Mouse (Mus musculus) heart, postnatal 10 days (tissue): Measurements from ENCODE around the gene Rsph4a. TPM values are rescaled to one million over a fixed set of nuclear protein-coding genes. Genes with fewer than 3 reads are reported as not detected.
A peak's percentile ranks its signal among the peaks of the same experiment; 100 is the strongest.
"Not testable (repeated sequence)": the region's sequence is repeated elsewhere in the genome, so short reads cannot be mapped to it uniquely, and the experiment has no call there.

Experiments used
- DNase-seq, 2 experiments: peaks; one replicate each; pipeline ENCODE4 v3.0.0; 2021
- intact Hi-C: fragments of 180-260 bp; cut with DNase I; formaldehyde crosslinking; loops from one replicate; pipeline ENCODE4 v1.15.1; 2025
- total RNA-seq, 2 experiments: library from RNA; stranded (reverse); gene quantifications; 2 replicates each; pipeline ENCODE4 v1.2.3; 2021

Gene Rsph4a
- not detected for total RNA-seq

- intact Hi-C loops = no loop called here
- peak; percentile 13 to 23 for DNase-seq
Measured at GRCm38 (mm10) chr10:33904530-33905481, at the start of gene Rsph4a. TSS of gene Rsph4a (plus strand) at chr10:33905111.

GRCm38 (mm10) chr10:33857421-33857820, 47.5 kb upstream of the Rsph4a start, which contains the start of gene Sult3a1:
TSS of gene Sult3a1 (plus strand) at chr10:33857721.
- intact Hi-C loops = no loop called here
- DNase-seq = no peak

DNA sequence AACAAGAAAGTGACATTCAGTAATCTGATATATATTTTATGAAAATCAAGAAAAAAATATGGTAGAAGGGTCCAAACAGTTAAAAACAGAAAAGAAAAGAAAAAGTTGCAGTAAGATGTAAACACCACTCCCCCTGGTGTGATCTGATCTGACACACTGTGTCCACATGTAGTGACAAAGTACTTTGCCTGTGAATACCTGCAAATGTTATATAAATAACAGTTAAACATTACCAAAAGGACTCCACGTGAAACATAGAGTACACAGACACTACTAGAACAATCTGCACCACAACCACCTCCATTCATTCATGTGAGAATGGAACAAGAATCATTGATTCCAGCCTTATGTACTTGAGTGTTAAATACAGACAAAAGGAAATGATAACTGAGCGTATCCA, 38.9 kb upstream of the Rsph4a start:
- no peak for DNase-seq
- intact Hi-C loops = no loop called here

GRCm38 (mm10) chr10:33870441-33870840, 34.5 kb upstream of the Rsph4a start:
- no peak for DNase-seq
- intact Hi-C loops = no loop called here

DNA sequence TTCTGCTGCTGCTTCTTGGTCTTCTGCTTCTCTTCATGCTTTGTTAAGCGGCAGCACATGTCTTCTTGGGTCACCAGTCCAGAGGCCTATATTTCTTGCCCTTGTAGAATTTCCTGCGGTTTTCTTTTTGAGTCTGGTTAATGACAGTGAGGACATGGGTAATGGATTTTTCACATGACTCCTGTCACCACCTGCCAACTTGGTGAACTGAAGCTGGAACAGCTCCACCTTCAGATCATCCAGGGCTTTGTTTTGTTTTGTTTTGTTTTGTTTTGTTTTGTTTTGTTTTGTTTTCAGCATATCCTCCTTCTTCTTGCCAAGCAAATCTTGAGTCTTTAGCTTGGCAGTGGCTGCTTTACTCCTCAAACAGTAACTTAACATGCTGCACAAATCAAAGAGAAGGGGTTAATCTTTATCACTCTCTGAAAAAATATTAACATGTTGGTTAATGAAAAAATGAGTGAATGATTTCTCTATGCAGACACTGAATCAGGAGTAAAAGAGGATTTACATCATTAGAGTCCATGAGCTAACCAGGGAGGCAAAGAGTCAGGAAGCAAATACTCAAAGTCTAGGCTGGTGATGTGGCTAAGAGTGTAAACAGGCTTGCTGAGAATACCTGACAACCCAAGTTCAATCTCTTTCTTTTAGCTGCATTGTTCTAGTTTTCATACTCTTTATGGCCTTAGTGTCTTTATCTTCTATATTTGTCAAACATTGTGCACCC, 32.1 kb upstream of the Rsph4a start:
- intact Hi-C loops = no loop called here

GRCm38 (mm10) chr10:33882411-33882810, 22.5 kb upstream of the Rsph4a start:
- DNase-seq, intact Hi-C loops: not testable (repeated sequence)

More for the DNA sequence above, 32.1 kb upstream of the Rsph4a start:
- no peak for DNase-seq

- intact Hi-C loops, DNase-seq: not testable (repeated sequence)
Measured at GRCm38 (mm10) chr10:33901520-33901919, 3.4 kb upstream of the Rsph4a start.

- intact Hi-C loops = no loop called here
Measured at GRCm38 (mm10) chr10:33905489-33905888, 578 bp downstream of the Rsph4a start.

GRCm38 (mm10) chr10:33940702-33941101, 35.8 kb downstream of the Rsph4a start:
- DNase-seq = no peak

More at GRCm38 (mm10) chr10:33905489-33905888, 578 bp downstream of the Rsph4a start:
- peak in 1 of 2 experiments; percentile 1 for DNase-seq

GRCm38 (mm10) chr10:33945390-33945789, 40.5 kb downstream of the Rsph4a start:
- intact Hi-C loops = no loop called here
- DNase-seq = no peak

More at GRCm38 (mm10) chr10:33940702-33941101, 35.8 kb downstream of the Rsph4a start:
- intact Hi-C loops = no loop called here

DNA sequence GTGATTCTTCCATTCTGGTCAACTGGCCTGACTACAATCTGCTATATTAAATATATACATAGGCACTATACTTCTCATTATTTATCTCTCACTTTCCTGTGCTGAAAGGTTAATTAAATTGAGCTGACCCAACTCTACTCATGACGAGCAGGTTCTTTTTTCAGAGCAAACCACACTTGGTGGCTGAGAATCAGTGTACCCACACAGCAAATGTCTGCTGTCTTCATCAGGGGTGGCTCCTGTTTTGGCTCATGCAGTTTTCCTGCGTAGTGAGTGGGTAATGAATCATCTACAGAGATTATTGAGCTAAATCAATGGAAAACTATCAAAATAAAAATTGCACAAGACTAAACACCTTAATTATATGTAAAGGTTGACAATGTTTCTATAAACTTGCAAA, 41.4 kb downstream of the Rsph4a start:
- intact Hi-C loops = no loop called here

GRCm38 (mm10) chr10:33950803-33951583, 46.1 kb downstream of the Rsph4a start, which contains the start of gene Zup1:
TSS of gene Zup1 (minus strand) at chr10:33951269.
- intact Hi-C loops = no loop called here
- peak; percentile 91 to 92 for DNase-seq

More for the DNA sequence above, 41.4 kb downstream of the Rsph4a start:
- DNase-seq = no peak

GRCm38 (mm10) chr10:33952509-33952908, 47.6 kb downstream of the Rsph4a start:
- intact Hi-C loops = no loop called here
- DNase-seq = no peak

Other genes starting within 250 kb of the Rsph4a start
- gene Sult3a2, start 118.4 kb upstream of the Rsph4a start, total RNA-seq = not detected
- gene Sult3a1, start 47.4 kb upstream of the Rsph4a start, total RNA-seq = not detected
- 1 to 10 TPM; 9.1 to 9.2 TPM for gene Zup1, start 46.2 kb downstream of the Rsph4a start, total RNA-seq
- gene Rwdd1, start 114.5 kb downstream of the Rsph4a start, total RNA-seq = 100 to 1,000 TPM in 1 of 2 experiments, 10 to 100 TPM in 1; 98.5 to 107 TPM
- gene Trappc3l, start 132.5 kb downstream of the Rsph4a start, total RNA-seq = not detected
- gene Calhm4, start 139.2 kb downstream of the Rsph4a start, total RNA-seq = not detected
- 1 to 10 TPM in 1 of 2 experiments, under 1 TPM in 1; 0.97 to 1.1 TPM for gene Calhm5, start 191.4 kb downstream of the Rsph4a start, total RNA-seq
- under 1 TPM in 1 of 2 experiments, not detected in 1; 0.40 TPM for gene Calhm6, start 222.9 kb downstream of the Rsph4a start, total RNA-seq